Mouse (Mus musculus) heart, embryonic 10.5 days (tissue): Measurements from ENCODE around the gene Dmrtc1b. TPM values are rescaled to one million over a fixed set of nuclear protein-coding genes. Genes with fewer than 3 reads are reported as not detected.
"Not testable (repeated sequence)": the region's sequence is repeated elsewhere in the genome, so short reads cannot be mapped to it uniquely, and the experiment has no call there.

ENCODE experiments used
- DNase-seq: peaks from one replicate; pipeline ENCODE4 v3.0.0-alpha.2; 2017; ENCODE audit warnings: low spot score
- H3K27ac ChIP-seq: fragments of 300-500 bp; sonication (generic); 2 replicates; pipeline ENCODE4 v1.5.1; 2016; ENCODE audit warnings: mild to moderate bottlenecking
- H3K27me3 ChIP-seq: fragments of 300-500 bp; sonication (generic); 2 replicates; pipeline ENCODE4 v1.6.1; 2016; ENCODE audit warnings: mild to moderate bottlenecking; ENCODE audit not compliant: poor library complexity, insufficient read depth, severe bottlenecking
- H3K36me3 ChIP-seq: fragments of 300-500 bp; sonication (generic); 2 replicates; pipeline ENCODE4 v1.6.1; 2016; ENCODE audit warnings: mild to moderate bottlenecking, moderate library complexity
- H3K4me1 ChIP-seq: fragments of 300-500 bp; sonication (generic); 2 replicates; pipeline ENCODE4 v1.6.1; 2016; ENCODE audit warnings: mild to moderate bottlenecking
- H3K4me3 ChIP-seq: fragments of 300-500 bp; sonication (generic); 2 replicates; pipeline ENCODE4 v1.5.1; 2016; ENCODE audit warnings: mild to moderate bottlenecking, moderate library complexity
- H3K9me3 ChIP-seq: fragments of 300-500 bp; sonication (generic); 2 replicates; pipeline ENCODE4 v1.6.1; 2016; ENCODE audit warnings: mild to moderate bottlenecking, moderate library complexity
- WGBS: fragments of 180-500 bp; shearing (Covaris S2); methylation state at CpG from one replicate; pipeline ENCODE4 v1.1.7; 2016; 5-methylcytosine and 5-hydroxymethylcytosine counted together
- polyA plus RNA-seq: library from polyadenylated mRNA; unstranded; fragments of >200 nt; fragmentation: Nextera tagmentation; extraction: Ambion mirVana; gene quantifications from 2 replicates; pipeline ENCODE4 v1.2.1, GENCODE M21; 2016

The Dmrtc1b gene
- polyA plus RNA-seq = not detected in 2 replicates

DNA sequence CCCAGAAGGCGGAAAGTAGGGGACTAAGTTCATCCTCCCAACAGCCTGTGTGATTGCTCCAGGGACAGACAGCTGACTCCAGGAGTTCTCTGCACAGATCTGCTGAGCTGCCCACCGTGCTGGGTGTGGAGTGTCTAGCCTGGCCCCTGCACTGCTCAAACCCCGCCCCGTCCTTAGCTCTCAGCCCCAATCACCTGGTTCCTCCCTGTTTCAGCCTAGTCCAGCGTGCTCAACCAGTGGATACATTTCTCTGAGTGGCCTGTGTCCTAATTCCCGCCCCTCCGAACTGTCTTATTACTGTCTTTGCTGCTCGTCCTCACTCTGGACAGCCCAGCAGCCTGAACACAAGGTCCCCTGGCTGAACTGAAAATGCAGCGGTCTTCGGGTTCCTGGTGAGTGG lies at the start of gene Dmrtc1b, which contains the start of gene Gm9112:
Gene Dmrtc1b, plus strand, starts transcription at position 331 of the 400 bp plus-strand sequence.
Gene Gm9112, minus strand, starts transcription at position 101 of the 400 bp plus-strand sequence.
- WGBS = 80% methylated on average over 9 of the region's 10 CpGs
- H3K4me3 ChIP-seq, H3K9me3 ChIP-seq, H3K27ac ChIP-seq, H3K27me3 ChIP-seq, H3K4me1 ChIP-seq, H3K36me3 ChIP-seq, DNase-seq: not testable (repeated sequence)

DNA sequence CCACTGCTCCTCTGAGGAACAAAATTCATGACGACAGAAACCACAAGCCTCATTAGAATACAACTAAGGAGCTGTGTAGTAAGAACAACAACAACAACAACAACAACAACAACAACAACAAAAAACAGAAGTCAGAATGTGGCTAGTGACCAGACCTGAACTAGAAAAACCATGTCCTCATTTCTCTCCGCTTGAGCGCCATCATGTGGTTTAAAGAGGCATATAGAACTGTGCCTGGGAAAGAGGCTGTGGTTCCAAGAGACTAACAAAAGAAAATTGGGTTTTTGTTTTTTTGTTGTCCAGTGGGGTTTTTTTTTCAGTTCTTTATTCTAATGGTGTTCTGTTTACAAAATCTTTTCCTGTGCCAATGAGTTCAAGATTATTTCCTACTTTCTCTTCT lies 47.0 kb upstream of the Dmrtc1b start:
- Histone ChIP-seq H3K27me3 (no peaks in the 10 kb centered on the region), H3K27ac (no peak overlapping the region), H3K36me3 (no peaks in the 10 kb centered on the region), H3K4me1 (no peaks in the 10 kb centered on the region), H3K4me3 (no peak overlapping the region), H3K9me3 (no peaks in the 10 kb centered on the region)
- no peak for DNase-seq
- WGBS = 16% methylated on average over 3 of the region's 3 CpGs

DNA sequence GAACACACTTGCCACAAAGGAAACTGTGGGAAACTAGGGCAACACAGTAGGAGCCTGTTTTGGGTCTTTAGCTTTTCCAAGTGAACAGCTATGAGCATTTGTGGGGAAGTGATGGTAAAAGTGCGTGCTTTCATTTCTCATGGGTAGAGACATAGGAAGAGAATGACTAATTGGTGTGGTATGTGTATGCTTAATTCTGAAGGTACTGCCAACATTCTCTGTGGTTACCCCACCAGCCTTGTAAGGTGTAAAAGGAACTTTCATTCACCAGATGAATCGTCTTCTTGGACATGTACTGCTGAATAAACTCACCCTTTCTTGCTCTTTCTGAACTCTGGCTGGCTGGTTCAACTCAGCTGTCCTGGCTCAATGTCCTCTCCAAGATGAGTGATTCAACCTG lies 41.0 kb upstream of the Dmrtc1b start:
- H3K9me3 ChIP-seq = no peaks in the 10 kb centered on the region
- no peak overlapping the region for H3K27ac ChIP-seq
- no peak overlapping the region for H3K4me3 ChIP-seq
- H3K36me3 ChIP-seq = no peaks in the 10 kb centered on the region
- no peak for DNase-seq
- 77% methylated on average over 2 of the region's 2 CpGs for WGBS
- no peaks in the 10 kb centered on the region for H3K4me1 ChIP-seq
- H3K27me3 ChIP-seq = no peaks in the 10 kb centered on the region

DNA sequence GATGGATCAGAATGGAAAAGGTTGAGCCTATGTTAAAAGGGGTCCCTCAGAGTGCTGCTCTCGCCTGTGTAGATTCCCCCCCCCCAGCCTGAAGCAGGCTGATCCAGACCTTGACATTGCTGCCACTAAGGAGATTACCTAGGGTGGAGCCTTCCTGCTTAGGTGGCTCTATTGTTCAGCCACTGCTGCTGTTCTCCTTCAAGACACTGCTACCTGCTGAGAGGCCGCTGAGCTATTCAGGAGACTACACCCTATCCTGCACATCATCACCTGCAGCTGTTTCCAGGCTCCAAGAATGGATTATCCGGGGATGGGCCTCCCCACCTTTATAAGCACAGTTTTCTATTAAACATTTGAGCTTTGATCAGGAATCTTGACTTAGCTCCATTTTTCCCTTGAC lies 23.0 kb upstream of the Dmrtc1b start:
- DNase-seq, H3K4me3 ChIP-seq, H3K4me1 ChIP-seq, H3K9me3 ChIP-seq, H3K27me3 ChIP-seq, H3K36me3 ChIP-seq, H3K27ac ChIP-seq: not testable (repeated sequence)
- WGBS = 56% methylated on average over 3 of the region's 3 CpGs

DNA sequence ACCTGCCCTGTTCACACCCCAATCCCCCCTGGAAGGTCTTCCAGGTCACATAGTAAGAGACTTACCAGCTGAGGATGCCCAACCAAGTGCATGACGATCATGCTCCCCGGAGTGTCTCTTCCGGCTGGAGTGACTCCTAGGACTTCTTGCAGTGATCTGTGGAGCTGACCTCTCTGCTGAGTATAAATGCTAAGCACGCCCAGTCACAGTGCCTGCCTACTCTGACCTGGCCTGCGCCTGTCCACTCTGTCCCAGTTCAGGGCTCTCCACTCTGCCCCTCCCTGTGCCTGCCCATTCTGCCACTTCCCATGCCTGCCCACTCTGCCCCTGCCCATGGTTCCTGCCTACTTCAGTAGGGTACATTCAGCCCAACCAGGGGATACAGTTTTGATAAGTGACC lies 20.8 kb upstream of the Dmrtc1b start, which contains the start of gene Gm3880:
Gene Gm3880, minus strand, starts transcription at position 101 of the 400 bp plus-strand sequence.
- DNase-seq, H3K27ac ChIP-seq, H3K27me3 ChIP-seq, H3K36me3 ChIP-seq, H3K4me1 ChIP-seq, H3K9me3 ChIP-seq, H3K4me3 ChIP-seq: not testable (repeated sequence)
- 85% methylated on average over 5 of the region's 5 CpGs for WGBS

DNA sequence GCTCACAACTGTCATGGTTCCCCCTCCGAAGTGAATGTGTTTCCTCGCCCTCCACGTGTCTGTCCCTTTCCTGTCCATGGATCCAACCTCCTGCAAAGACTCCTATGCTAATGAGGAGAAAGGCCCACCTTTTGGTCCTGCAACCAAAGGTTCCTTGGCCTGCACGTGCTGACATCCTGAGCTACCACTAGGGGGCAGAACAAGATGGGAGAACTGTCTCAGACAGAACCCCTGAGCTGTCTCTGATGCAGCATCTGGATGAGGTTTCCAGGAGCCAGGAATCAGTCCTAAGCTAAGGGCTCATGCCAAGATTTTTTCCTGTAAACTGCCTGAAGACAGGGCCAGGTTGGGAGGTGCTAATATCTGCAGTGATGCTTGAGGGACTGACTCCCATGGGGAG lies 18.4 kb upstream of the Dmrtc1b start:
- not testable (repeated sequence) for H3K4me3 ChIP-seq, DNase-seq, H3K9me3 ChIP-seq, H3K27me3 ChIP-seq, H3K4me1 ChIP-seq, H3K27ac ChIP-seq, H3K36me3 ChIP-seq
- WGBS = 13% methylated on average over 3 of the region's 4 CpGs

DNA sequence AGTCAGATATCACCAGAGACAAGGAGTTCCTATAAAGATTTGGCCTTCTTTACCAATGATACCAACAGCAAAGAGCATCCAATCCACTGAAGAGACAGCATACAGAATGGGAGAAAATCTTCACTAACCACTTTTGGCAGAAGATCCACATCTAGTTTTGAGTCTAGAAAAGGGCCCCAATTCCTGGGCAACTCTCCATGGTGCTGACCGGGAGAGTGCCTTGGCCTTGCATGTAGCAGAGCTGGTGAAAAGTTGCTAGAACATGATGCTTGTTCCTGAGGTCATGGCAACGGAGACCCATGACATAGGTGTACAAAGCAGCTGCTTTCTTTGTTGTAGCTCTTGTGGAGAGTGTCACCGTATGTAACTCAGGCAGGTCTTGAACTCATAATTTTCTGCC lies 7.0 kb upstream of the Dmrtc1b start:
- WGBS = 73% methylated on average over 3 of the region's 3 CpGs
- not testable (repeated sequence) for H3K4me1 ChIP-seq, DNase-seq, H3K9me3 ChIP-seq, H3K27me3 ChIP-seq, H3K36me3 ChIP-seq, H3K27ac ChIP-seq, H3K4me3 ChIP-seq

DNA sequence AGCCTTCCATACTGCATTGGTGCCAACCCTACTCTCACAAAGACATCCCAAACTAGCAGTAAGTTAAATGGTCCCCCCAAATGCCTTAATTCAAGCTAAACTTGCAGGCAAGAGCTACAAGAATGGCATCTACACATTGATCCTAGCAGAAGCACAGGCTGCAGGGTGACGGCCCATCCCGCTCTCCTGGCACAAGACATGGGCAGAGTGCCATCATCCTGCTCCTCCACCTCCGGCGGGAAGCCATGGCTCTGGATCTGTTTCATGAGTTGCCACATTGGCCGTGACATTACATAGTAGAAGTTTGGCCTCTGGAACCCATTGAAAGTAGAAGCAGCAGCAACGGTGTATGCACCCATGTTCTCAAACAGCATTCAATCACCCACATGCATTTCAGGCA lies 16.6 kb downstream of the Dmrtc1b start:
- not testable (repeated sequence) for DNase-seq, H3K27ac ChIP-seq, H3K36me3 ChIP-seq, H3K27me3 ChIP-seq, H3K4me1 ChIP-seq, H3K4me3 ChIP-seq, H3K9me3 ChIP-seq
- WGBS = 89% methylated on average over 6 of the region's 6 CpGs

Other genes with a start within 250 kb of the Dmrtc1b start
- 4.8 and 6.2 TPM in 2 replicates for gene Hdac8, start 202.5 kb upstream of the Dmrtc1b start, polyA plus RNA-seq
- 9.8 and 11.6 TPM in 2 replicates for gene Phka1, start 63.6 kb upstream of the Dmrtc1b start, polyA plus RNA-seq
- not detected in 2 replicates for gene Gm3880, start 20.9 kb upstream of the Dmrtc1b start, polyA plus RNA-seq
- gene Gm9112, start 230 bp upstream of the Dmrtc1b start, polyA plus RNA-seq = not detected in 2 replicates
- gene Dmrtc1c1, start 95.1 kb downstream of the Dmrtc1b start, polyA plus RNA-seq = not detected in 2 replicates
- not detected in 2 replicates for gene Dmrtc1c2, start 146.8 kb downstream of the Dmrtc1b start, polyA plus RNA-seq
- gene 1700031F05Rik, start 160.1 kb downstream of the Dmrtc1b start, polyA plus RNA-seq = not detected in 2 replicates
- 0.47 and 0.79 TPM in 2 replicates for gene Dmrtc1a, start 200.8 kb downstream of the Dmrtc1b start, polyA plus RNA-seq
- not detected in 2 replicates for gene 1700011M02Rik, start 201.0 kb downstream of the Dmrtc1b start, polyA plus RNA-seq
- gene 1700018G05Rik, start 220.5 kb downstream of the Dmrtc1b start, polyA plus RNA-seq = not detected in 2 replicates